Mouse (Mus musculus): ENCODE measurements around the gene Slco1c1. TPM values are rescaled to one million over a fixed set of nuclear protein-coding genes. Genes with fewer than 3 reads are reported as not detected.

Gene Slco1c1
- polyA plus RNA-seq (2015; fragmentation: Nextera tagmentation; extraction: Ambion mirVana) = 0.21 TPM in 1 of 2 replicates, not detected in the other

DNA sequence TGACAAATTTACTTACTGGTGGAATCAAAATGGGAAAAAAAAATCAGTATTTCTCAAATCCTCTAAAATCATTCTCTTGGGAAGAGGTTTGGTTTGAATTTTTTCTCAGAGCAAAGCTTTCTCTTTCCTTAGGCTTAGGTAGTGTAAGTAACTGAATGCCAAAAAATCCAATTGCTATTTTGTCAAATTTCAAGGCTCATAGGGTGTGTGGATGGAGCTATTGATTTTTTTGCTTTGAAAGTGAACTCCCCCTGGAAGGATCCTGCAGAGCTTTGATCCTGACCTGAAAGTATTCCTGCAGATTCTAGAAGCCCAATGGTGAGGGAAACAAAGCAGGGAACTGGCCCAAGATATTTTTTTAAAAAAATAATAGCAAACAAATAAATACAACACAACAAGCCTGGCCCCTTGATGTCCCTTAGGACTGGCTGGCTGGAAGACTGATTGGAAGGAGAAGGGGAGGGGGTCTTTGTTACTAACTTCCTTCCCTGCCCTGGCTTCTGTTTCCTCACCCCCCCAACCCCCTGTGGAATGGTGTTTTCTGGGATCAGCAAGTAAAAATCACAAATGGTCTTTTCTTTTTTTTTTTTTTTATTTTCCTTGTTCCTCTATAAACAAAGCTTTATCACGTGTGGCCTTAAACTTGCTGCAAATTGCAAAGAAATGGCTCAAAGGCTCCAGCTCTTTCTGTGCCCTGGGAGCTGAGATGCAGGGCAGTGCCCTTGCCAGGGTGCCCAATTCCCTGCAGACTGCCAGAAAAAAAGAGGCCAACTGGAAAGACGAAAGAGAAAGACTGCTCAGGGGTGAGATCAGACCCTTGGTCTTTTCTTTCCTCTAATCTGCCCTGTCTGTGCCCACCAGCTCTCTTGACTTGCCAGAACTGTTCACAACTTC, at the start of gene Slco1c1:
Slco1c1 (plus strand) TSS at position 622 of the 894 bp plus-strand sequence.
- Histone ChIP-seq H3K27me3 (ENCODE audit: insufficient read depth, low read length) (no peaks in the 10 kb centered on the region), H3K9ac (replicated peaks; ENCODE audit: low read length) (no peak within 1 kb of the TSS)
- 40% methylated on average over 2 of the region's 2 CpGs for WGBS

GRCm38 (mm10) chr6:141474696-141475095, 49.5 kb upstream of the Slco1c1 start:
- WGBS = 42% methylated on average over 3 of the region's 3 CpGs
- peaks cover 12% of the 10 kb centered on the region for H3K36me3 ChIP-seq (ENCODE audit: insufficient read depth, low read length)
- peaks cover 5% of the 10 kb centered on the region for H3K9me3 ChIP-seq (ENCODE audit: low read length)
- H3K27ac ChIP-seq (ENCODE audit: low read length) = no peak overlapping the region
- H3K4me3 ChIP-seq (ENCODE audit: low read length) = no peak overlapping the region
- no peak overlapping the region for H3K9ac ChIP-seq (replicated peaks; ENCODE audit: low read length)
- no peak for ATAC-seq (ENCODE audit: low FRiP score, low TSS enrichment)
- H3K4me2 ChIP-seq (replicated peaks; ENCODE audit: low read depth, low read length) = no peak overlapping the region
- H3K4me1 ChIP-seq (ENCODE audit: insufficient read depth, low read length) = no peaks in the 10 kb centered on the region
- H3K27me3 ChIP-seq (ENCODE audit: insufficient read depth, low read length) = no peaks in the 10 kb centered on the region

More for the DNA sequence above, at the start of gene Slco1c1:
- ATAC-seq (ENCODE audit: low FRiP score, low TSS enrichment) = no peak
- no peak within 1 kb of the TSS for H3K4me2 ChIP-seq (replicated peaks; ENCODE audit: low read depth, low read length)
- H3K4me3 ChIP-seq (ENCODE audit: low read length) = no peak within 1 kb of the TSS
- no peak within 1 kb of the TSS for H3K27ac ChIP-seq (ENCODE audit: low read length)
- H3K36me3 ChIP-seq (ENCODE audit: insufficient read depth, low read length) = no peaks in the 10 kb centered on the region
- no peaks in the 10 kb centered on the region for H3K4me1 ChIP-seq (ENCODE audit: insufficient read depth, low read length)
- H3K9me3 ChIP-seq (ENCODE audit: low read length) = no peaks in the 10 kb centered on the region

DNA sequence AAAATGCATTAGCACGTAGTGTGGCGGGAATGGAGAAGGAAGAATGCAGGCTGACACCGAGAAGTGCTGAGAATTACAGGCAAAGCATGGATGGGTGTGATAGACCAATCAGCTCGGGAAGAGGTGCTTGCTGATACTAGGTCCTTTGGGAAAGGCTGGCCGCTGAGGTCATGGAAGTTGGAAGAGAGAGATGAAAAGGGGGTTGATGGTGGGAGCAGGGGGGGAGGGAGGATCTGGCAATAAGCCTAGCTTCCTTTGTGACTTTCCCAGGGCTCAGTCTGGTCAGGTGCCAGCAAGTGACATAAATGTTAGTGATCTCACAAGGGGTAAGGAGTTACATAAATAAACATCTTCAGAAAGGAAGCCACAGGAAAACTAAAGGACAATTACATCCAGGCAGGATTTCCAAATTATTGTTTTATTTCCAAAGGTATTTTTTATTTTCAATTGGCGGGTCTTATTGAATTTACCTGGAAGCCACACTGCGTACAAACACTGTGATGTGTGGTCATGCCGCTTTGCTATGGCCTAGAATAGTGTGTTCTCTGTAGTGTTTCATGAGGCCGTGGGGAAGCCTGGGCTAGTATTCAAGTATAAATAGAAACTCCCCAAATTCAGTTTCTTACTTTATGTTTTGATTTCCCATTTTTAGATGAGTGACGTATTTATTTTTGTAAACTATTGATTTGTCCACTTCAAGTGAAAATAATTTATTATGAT, 38.7 kb upstream of the Slco1c1 start:
- no peak overlapping the region; the same call in 1 of the 2 replicates for H3K27ac ChIP-seq (ENCODE audit: low read length)
- H3K4me2 ChIP-seq (replicated peaks; ENCODE audit: low read depth, low read length) = no peak overlapping the region
- H3K9ac ChIP-seq (replicated peaks; ENCODE audit: low read length) = no peak overlapping the region
- no peak overlapping the region for H3K4me3 ChIP-seq (ENCODE audit: low read length)
- H3K4me1 ChIP-seq (ENCODE audit: insufficient read depth, low read length) = peaks cover 8% of the 10 kb centered on the region
- peak; percentile 63; the same call in 1 of the 2 replicates for ATAC-seq (ENCODE audit: low FRiP score, low TSS enrichment)
- no peaks in the 10 kb centered on the region for H3K27me3 ChIP-seq (ENCODE audit: insufficient read depth, low read length)
- 54% methylated on average over 10 of the region's 10 CpGs for WGBS
- no peaks in the 10 kb centered on the region for H3K36me3 ChIP-seq (ENCODE audit: insufficient read depth, low read length)
- H3K9me3 ChIP-seq (ENCODE audit: low read length) = no peaks in the 10 kb centered on the region

- no peak overlapping the region for H3K4me3 ChIP-seq (ENCODE audit: low read length)
- no peaks in the 10 kb centered on the region for H3K9me3 ChIP-seq (ENCODE audit: low read length)
- H3K36me3 ChIP-seq (ENCODE audit: insufficient read depth, low read length) = no peaks in the 10 kb centered on the region
- WGBS = 76% methylated on average over 7 of the region's 7 CpGs
- H3K27me3 ChIP-seq (ENCODE audit: insufficient read depth, low read length) = no peaks in the 10 kb centered on the region
- peaks cover 8% of the 10 kb centered on the region for H3K4me1 ChIP-seq (ENCODE audit: insufficient read depth, low read length)
- ATAC-seq (ENCODE audit: low FRiP score, low TSS enrichment) = peak; percentile 39
- no peak overlapping the region for H3K9ac ChIP-seq (replicated peaks; ENCODE audit: low read length)
- H3K4me2 ChIP-seq (replicated peaks; ENCODE audit: low read depth, low read length) = no peak overlapping the region
- no peak overlapping the region for H3K27ac ChIP-seq (ENCODE audit: low read length)
These were observed 36.9 kb upstream of the Slco1c1 start for GRCm38 (mm10) chr6:141487266-141487665.

GRCm38 (mm10) chr6:141488619-141489018, 35.5 kb upstream of the Slco1c1 start:
- H3K27ac ChIP-seq (ENCODE audit: low read length) = no peak overlapping the region
- H3K27me3 ChIP-seq (ENCODE audit: insufficient read depth, low read length) = no peaks in the 10 kb centered on the region
- no peak overlapping the region for H3K4me2 ChIP-seq (replicated peaks; ENCODE audit: low read depth, low read length)
- H3K36me3 ChIP-seq (ENCODE audit: insufficient read depth, low read length) = no peaks in the 10 kb centered on the region
- H3K4me1 ChIP-seq (ENCODE audit: insufficient read depth, low read length) = peaks cover 8% of the 10 kb centered on the region
- no peak overlapping the region for H3K9ac ChIP-seq (replicated peaks; ENCODE audit: low read length)
- 21% methylated on average over 11 of the region's 11 CpGs for WGBS
- no peak for ATAC-seq (ENCODE audit: low FRiP score, low TSS enrichment)
- H3K4me3 ChIP-seq (ENCODE audit: low read length) = no peak overlapping the region
- H3K9me3 ChIP-seq (ENCODE audit: low read length) = no peaks in the 10 kb centered on the region

DNA sequence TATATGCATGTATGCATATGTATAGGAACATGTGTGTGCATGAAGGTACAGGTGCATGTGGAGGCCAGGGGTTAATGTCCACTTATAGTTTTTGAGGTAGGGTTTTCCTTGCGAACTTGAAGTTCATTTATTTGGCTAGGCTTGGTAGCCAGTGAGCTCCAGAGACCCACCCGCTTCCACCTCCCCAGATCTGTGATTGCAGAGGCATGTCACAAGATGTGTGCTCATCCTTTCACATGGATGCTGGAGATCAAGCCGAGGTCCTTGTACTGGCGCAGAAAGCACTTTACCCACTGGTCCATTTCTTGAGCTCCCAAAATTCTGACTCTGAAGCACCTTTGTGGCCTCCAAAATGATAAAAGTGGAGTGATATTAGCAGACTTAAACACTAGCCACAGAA, 29.3 kb upstream of the Slco1c1 start:
- H3K9me3 ChIP-seq (ENCODE audit: low read length) = no peaks in the 10 kb centered on the region
- H3K27ac ChIP-seq (ENCODE audit: low read length) = no peak overlapping the region
- H3K4me1 ChIP-seq (ENCODE audit: insufficient read depth, low read length) = no peaks in the 10 kb centered on the region
- WGBS = 81% methylated on average over 4 of the region's 4 CpGs
- H3K36me3 ChIP-seq (ENCODE audit: insufficient read depth, low read length) = peaks cover 9% of the 10 kb centered on the region; the same call in 1 of the 2 replicates
- no peak overlapping the region for H3K4me2 ChIP-seq (replicated peaks; ENCODE audit: low read depth, low read length)
- ATAC-seq (ENCODE audit: low FRiP score, low TSS enrichment) = no peak
- no peak overlapping the region for H3K4me3 ChIP-seq (ENCODE audit: low read length)
- no peak overlapping the region for H3K9ac ChIP-seq (replicated peaks; ENCODE audit: low read length)
- no peaks in the 10 kb centered on the region for H3K27me3 ChIP-seq (ENCODE audit: insufficient read depth, low read length)

GRCm38 (mm10) chr6:141495634-141496418, 28.3 kb upstream of the Slco1c1 start:
- no peaks in the 10 kb centered on the region for H3K4me1 ChIP-seq (ENCODE audit: insufficient read depth, low read length)
- peak overlapping the region; percentile 11; the same call in 1 of the 2 replicates for H3K4me2 ChIP-seq (replicated peaks; ENCODE audit: low read depth, low read length)
- H3K4me3 ChIP-seq (ENCODE audit: low read length) = no peak overlapping the region
- peak; percentile 78 for ATAC-seq (ENCODE audit: low FRiP score, low TSS enrichment)
- H3K9me3 ChIP-seq (ENCODE audit: low read length) = no peaks in the 10 kb centered on the region
- peak overlapping the region; percentile 46 for H3K27ac ChIP-seq (ENCODE audit: low read length)
- no peaks in the 10 kb centered on the region for H3K27me3 ChIP-seq (ENCODE audit: insufficient read depth, low read length)
- WGBS = 33% methylated on average over 13 of the region's 13 CpGs
- H3K9ac ChIP-seq (replicated peaks; ENCODE audit: low read length) = no peak overlapping the region
- peaks cover 10% of the 10 kb centered on the region; the same call in 1 of the 2 replicates for H3K36me3 ChIP-seq (ENCODE audit: insufficient read depth, low read length)

GRCm38 (mm10) chr6:141499511-141499910, 24.7 kb upstream of the Slco1c1 start:
- Histone ChIP-seq H3K27me3 (ENCODE audit: insufficient read depth, low read length) (no peaks in the 10 kb centered on the region), H3K4me1 (ENCODE audit: insufficient read depth, low read length) (no peaks in the 10 kb centered on the region), H3K4me2 (replicated peaks; ENCODE audit: low read depth, low read length) (no peak overlapping the region), H3K9me3 (ENCODE audit: low read length) (no peaks in the 10 kb centered on the region), H3K4me3 (ENCODE audit: low read length) (no peak overlapping the region), H3K9ac (replicated peaks; ENCODE audit: low read length) (no peak overlapping the region), H3K27ac (ENCODE audit: low read length) (no peak overlapping the region), H3K36me3 (ENCODE audit: insufficient read depth, low read length) (peaks cover 10% of the 10 kb centered on the region; the same call in 1 of the 2 replicates)
- ATAC-seq (ENCODE audit: low FRiP score, low TSS enrichment) = no peak

- peaks cover 10% of the 10 kb centered on the region; the same call in 1 of the 2 replicates for H3K36me3 ChIP-seq (ENCODE audit: insufficient read depth, low read length)
- ATAC-seq (ENCODE audit: low FRiP score, low TSS enrichment) = no peak
- no peak overlapping the region for H3K4me2 ChIP-seq (replicated peaks; ENCODE audit: low read depth, low read length)
- no peaks in the 10 kb centered on the region for H3K9me3 ChIP-seq (ENCODE audit: low read length)
- H3K27me3 ChIP-seq (ENCODE audit: insufficient read depth, low read length) = no peaks in the 10 kb centered on the region
- WGBS = 72% methylated on average over 3 of the region's 3 CpGs
- no peak overlapping the region for H3K4me3 ChIP-seq (ENCODE audit: low read length)
- no peak overlapping the region for H3K27ac ChIP-seq (ENCODE audit: low read length)
- H3K9ac ChIP-seq (replicated peaks; ENCODE audit: low read length) = no peak overlapping the region
- H3K4me1 ChIP-seq (ENCODE audit: insufficient read depth, low read length) = no peaks in the 10 kb centered on the region
These were observed 23.0 kb upstream of the Slco1c1 start for GRCm38 (mm10) chr6:141501171-141501570.

All from kidney, embryonic 16.5 days (tissue).